Mouse (Mus musculus) E14TG2a.4 (cell line): ENCODE results near the gene Kmt2b.

Experiments used
- H3K27me3 ChIP-seq: 2 replicates; pipeline ENCODE4 v1.6.1; 2014; ENCODE audit warnings: low read length, control low read depth; ENCODE audit not compliant: insufficient read depth
- H3K36me3 ChIP-seq: 2 replicates; pipeline ENCODE4 v1.6.1; 2014; ENCODE audit warnings: low read length, control low read depth; ENCODE audit not compliant: insufficient read depth
- H3K4me1 ChIP-seq: replicated peaks from 2 replicates; pipeline ENCODE4 v1.6.1; 2014; ENCODE audit warnings: low read depth, low read length, control low read depth
- H3K4me3 ChIP-seq: replicated peaks from 2 replicates; pipeline ENCODE4 v1.5.1; 2014; ENCODE audit warnings: mild to moderate bottlenecking, low read length
- H3K9me3 ChIP-seq: 2 replicates; pipeline ENCODE4 v1.6.1; 2014; ENCODE audit warnings: low read length, control low read depth
- CTCF ChIP-seq: conservative IDR thresholded peaks from 2 replicates; pipeline ENCODE4 v1.5.1; 2014; ENCODE audit warnings: low read length
- NANOG ChIP-seq: IDR thresholded peaks from 2 replicates; pipeline ENCODE4 v1.6.1; 2014; ENCODE audit warnings: borderline replicate concordance, low read length, mixed read lengths
- POU5F1 ChIP-seq: IDR thresholded peaks from 2 replicates; pipeline ENCODE4 v1.6.1; 2014; ENCODE audit warnings: low read length, borderline replicate concordance

Kmt2b gene

GRCm38 (mm10) chr7:30607706-30608309, 19.3 kb upstream of the Kmt2b start:
- Histone ChIP-seq H3K4me1 (peaks cover 89% of the 10 kb centered on the region), H3K4me3 (peak overlapping the region; percentile 61), H3K27me3 (peaks cover 5% of the 10 kb centered on the region; the same call in 1 of the 2 replicates), H3K9me3 (no peaks in the 10 kb centered on the region), H3K36me3 (no peaks in the 10 kb centered on the region; the same call in 1 of the 2 replicates)
- TF ChIP-seq POU5F1: no peak
- peak; percentile 74 for TF ChIP-seq CTCF
- TF ChIP-seq NANOG: peak; percentile 17; the same call in 1 of the 2 replicates

GRCm38 (mm10) chr7:30604944-30605343, 16.4 kb upstream of the Kmt2b start:
- Histone ChIP-seq H3K9me3 (no peaks in the 10 kb centered on the region), H3K27me3 (no peaks in the 10 kb centered on the region), H3K4me3 (0 out of 2 replicates have a peak overlapping the region, but pooled peaks have one; percentile 26), H3K4me1 (peaks cover 98% of the 10 kb centered on the region), H3K36me3 (no peaks in the 10 kb centered on the region; the same call in 1 of the 2 replicates)
- no peak for TF ChIP-seq CTCF
- TF ChIP-seq NANOG: no peak
- no peak for TF ChIP-seq POU5F1

GRCm38 (mm10) chr7:30604424-30604823, 15.9 kb upstream of the Kmt2b start:
- Histone ChIP-seq H3K36me3 (no peaks in the 10 kb centered on the region; the same call in 1 of the 2 replicates), H3K4me3 (0 out of 2 replicates have a peak overlapping the region, but pooled peaks have one; percentile 26), H3K27me3 (no peaks in the 10 kb centered on the region), H3K4me1 (peaks cover 98% of the 10 kb centered on the region), H3K9me3 (no peaks in the 10 kb centered on the region)
- TF ChIP-seq NANOG: no peak
- TF ChIP-seq CTCF: no peak
- no peak for TF ChIP-seq POU5F1

- no peaks in the 10 kb centered on the region for H3K9me3 ChIP-seq
- no peak for TF ChIP-seq CTCF
- no peak for TF ChIP-seq POU5F1
- no peak for TF ChIP-seq NANOG
- H3K36me3 ChIP-seq: no peaks in the 10 kb centered on the region; the same call in 1 of the 2 replicates
- H3K4me1 ChIP-seq: peaks cover 97% of the 10 kb centered on the region
- peaks cover 6% of the 10 kb centered on the region for H3K27me3 ChIP-seq
- peak overlapping the region; percentile 46 for H3K4me3 ChIP-seq
These were observed 14.1 kb upstream of the Kmt2b start for GRCm38 (mm10) chr7:30602583-30602982.

- Histone ChIP-seq H3K36me3 (no peaks in the 10 kb centered on the region; the same call in 1 of the 2 replicates), H3K9me3 (no peaks in the 10 kb centered on the region), H3K27me3 (peaks cover 6% of the 10 kb centered on the region), H3K4me3 (peak overlapping the region; percentile 49), H3K4me1 (peaks cover 80% of the 10 kb centered on the region)
- no peak for TF ChIP-seq CTCF
- TF ChIP-seq NANOG: no peak
- no peak for TF ChIP-seq POU5F1
These were observed 12.1 kb upstream of the Kmt2b start for GRCm38 (mm10) chr7:30600651-30601050.

GRCm38 (mm10) chr7:30599933-30600353, 11.4 kb upstream of the Kmt2b start:
- Histone ChIP-seq H3K4me1 (peaks cover 80% of the 10 kb centered on the region), H3K4me3 (peak overlapping the region; percentile 65), H3K27me3 (peaks cover 6% of the 10 kb centered on the region), H3K9me3 (no peaks in the 10 kb centered on the region), H3K36me3 (no peaks in the 10 kb centered on the region)
- TF ChIP-seq CTCF (no peak), POU5F1 (no peak), NANOG (no peak)

GRCm38 (mm10) chr7:30598786-30599185, 10.3 kb upstream of the Kmt2b start, which contains the start of gene Zbtb32:
Gene Zbtb32, minus strand, starts transcription at chr7:30598909.
- Histone ChIP-seq H3K9me3 (no peaks in the 10 kb centered on the region), H3K4me1 (peaks cover 80% of the 10 kb centered on the region), H3K27me3 (peaks cover 6% of the 10 kb centered on the region), H3K36me3 (no peaks in the 10 kb centered on the region), H3K4me3 (peak within 1 kb of the TSS; percentile 65)
- TF ChIP-seq NANOG (no peak), POU5F1 (no peak), CTCF (no peak)

GRCm38 (mm10) chr7:30596811-30597210, 8.3 kb upstream of the Kmt2b start:
- TF ChIP-seq CTCF (no peak), POU5F1 (no peak), NANOG (no peak)
- no peaks in the 10 kb centered on the region for H3K9me3 ChIP-seq
- peaks cover 6% of the 10 kb centered on the region for H3K27me3 ChIP-seq
- peaks cover 80% of the 10 kb centered on the region for H3K4me1 ChIP-seq
- no peak overlapping the region for H3K4me3 ChIP-seq
- H3K36me3 ChIP-seq: no peaks in the 10 kb centered on the region
